Mouse (Mus musculus) midbrain, postnatal 0 days (tissue): ENCODE data around the gene Gper1. TPM values are rescaled to one million over a fixed set of nuclear protein-coding genes. Genes with fewer than 3 reads are reported as not detected.
A peak's percentile ranks its signal among the peaks of the same experiment; 100 is the strongest.

ENCODE experiments used
- ATAC-seq: fragments of 200-750 bp; cut with Nextera tagmentation; 2 replicates; pipeline ENCODE4 v1.8.0; 2017; ENCODE audit warnings: moderate number of reproducible peaks, mild to moderate bottlenecking, moderate TSS enrichment, moderate library complexity; ENCODE audit not compliant: low FRiP score
- DNase-seq: peaks from one replicate; pipeline ENCODE4 v3.0.0-alpha.2; 2015; ENCODE audit warnings: low spot score
- H3K27ac ChIP-seq: fragments of 300-500 bp; sonication (generic); 2 replicates; pipeline ENCODE4 v1.5.1; 2014; ENCODE audit warnings: low read depth, mild to moderate bottlenecking, low read length, mixed read lengths
- H3K27me3 ChIP-seq: fragments of 300-500 bp; sonication (generic); 2 replicates; pipeline ENCODE4 v1.6.1; 2014; ENCODE audit warnings: low read length, control low read depth, mixed read lengths; ENCODE audit not compliant: insufficient read depth
- H3K36me3 ChIP-seq: fragments of 300-500 bp; sonication (generic); 2 replicates; pipeline ENCODE4 v1.6.1; 2014; ENCODE audit warnings: low read length, control low read depth, mixed read lengths; ENCODE audit not compliant: insufficient read depth
- H3K4me1 ChIP-seq: fragments of 300-500 bp; sonication (generic); 2 replicates; pipeline ENCODE4 v1.6.1; 2014; ENCODE audit warnings: mild to moderate bottlenecking, control low read depth, antibody characterized with exemption, low read length, mixed read lengths; ENCODE audit not compliant: insufficient read depth
- H3K4me2 ChIP-seq: fragments of 300-500 bp; sonication (generic); 2 replicates; pipeline ENCODE4 v1.6.1; 2014; ENCODE audit warnings: low read depth, mild to moderate bottlenecking, low read length, mixed read lengths; ENCODE audit not compliant: poor library complexity, severe bottlenecking
- H3K4me3 ChIP-seq: fragments of 300-500 bp; sonication (generic); 2 replicates; pipeline ENCODE4 v1.5.1; 2014; ENCODE audit warnings: low read depth, mild to moderate bottlenecking, low read length, moderate library complexity
- H3K9ac ChIP-seq: fragments of 300-500 bp; sonication (generic); replicated peaks from 2 replicates; pipeline ENCODE4 v1.6.1; 2014; ENCODE audit warnings: mild to moderate bottlenecking, low read length, moderate library complexity, mixed read lengths; ENCODE audit not compliant: poor library complexity, severe bottlenecking
- H3K9me3 ChIP-seq: fragments of 300-500 bp; sonication (generic); 2 replicates; pipeline ENCODE4 v1.6.1; 2016; ENCODE audit warnings: low read length, control low read depth
- CTCF ChIP-seq: IDR thresholded peaks from 2 replicates; pipeline ENCODE4 v1.5.1; 2016; ENCODE audit warnings: antibody characterized with exemption, mild to moderate bottlenecking
- WGBS: fragments of 180-500 bp; shearing (Covaris S2); extraction: QIAGEN DNeasy Blood & Tissue Kit; methylation state at CpG from one replicate; pipeline ENCODE4 v1.1.7; 2014; 5-methylcytosine and 5-hydroxymethylcytosine counted together
- polyA plus RNA-seq: library from polyadenylated mRNA; unstranded; fragments of >200 nt; fragmentation: Nextera tagmentation; extraction: Ambion mirVana; gene quantifications from 2 replicates; pipeline ENCODE4 v1.2.1, GENCODE M21; 2015
- total RNA-seq: library from RNA; depleted of rRNA; stranded (reverse); fragments of >200 nt; gene quantifications from 2 replicates; pipeline ENCODE4 v1.2.3, GENCODE M21; 2014

Gper1 gene
- total and polyA plus RNA-seq, 2 experiments from 2014 or later: 5.8 to 8.9 TPM

GRCm38 (mm10) chr5:139440451-139440850, 17.5 kb downstream of the Gper1 start:
- no peak overlapping the region for H3K9ac ChIP-seq
- ATAC-seq: no peak
- no peak overlapping the region for H3K4me2 ChIP-seq
- H3K36me3 ChIP-seq: no peaks in the 10 kb centered on the region
- no peaks in the 10 kb centered on the region for H3K27me3 ChIP-seq
- no peak overlapping the region for H3K4me3 ChIP-seq
- DNase-seq: peak; percentile 66
- H3K4me1 ChIP-seq: peaks cover 4% of the 10 kb centered on the region; the same call in 1 of the 2 replicates
- WGBS: 67% methylated on average over 5 of the region's 5 CpGs
- no peak for TF ChIP-seq CTCF
- no peaks in the 10 kb centered on the region for H3K9me3 ChIP-seq
- no peak overlapping the region for H3K27ac ChIP-seq

GRCm38 (mm10) chr5:139440926-139441725, 18.2 kb downstream of the Gper1 start:
- 0 out of 2 replicates have a peak overlapping the region, but pooled peaks have one; percentile 24 for H3K9ac ChIP-seq
- no peak for TF ChIP-seq CTCF
- no peak overlapping the region for H3K4me2 ChIP-seq
- no peak overlapping the region for H3K4me3 ChIP-seq
- H3K36me3 ChIP-seq: no peaks in the 10 kb centered on the region
- WGBS: 93% methylated on average over 11 of the region's 11 CpGs
- H3K9me3 ChIP-seq: no peaks in the 10 kb centered on the region
- peak overlapping the region; percentile 32; the same call in 1 of the 2 replicates for H3K27ac ChIP-seq
- no peaks in the 10 kb centered on the region for H3K4me1 ChIP-seq
- no peak for DNase-seq
- no peak for ATAC-seq
- H3K27me3 ChIP-seq: no peaks in the 10 kb centered on the region

- H3K9me3 ChIP-seq: no peaks in the 10 kb centered on the region
- H3K36me3 ChIP-seq: no peaks in the 10 kb centered on the region
- TF ChIP-seq CTCF: no peak
- DNase-seq (no peak), ATAC-seq (no peak)
- H3K4me2 ChIP-seq: no peak overlapping the region
- no peaks in the 10 kb centered on the region for H3K4me1 ChIP-seq
- WGBS: 87% methylated on average over 2 of the region's 2 CpGs
- no peak overlapping the region for H3K27ac ChIP-seq
- no peak overlapping the region for H3K4me3 ChIP-seq
- H3K9ac ChIP-seq: no peak overlapping the region
- no peaks in the 10 kb centered on the region for H3K27me3 ChIP-seq
Observed at GRCm38 (mm10) chr5:139441726-139442018, 18.7 kb downstream of the Gper1 start.

GRCm38 (mm10) chr5:139442428-139442827, 19.5 kb downstream of the Gper1 start:
- no peak for TF ChIP-seq CTCF
- no peaks in the 10 kb centered on the region for H3K27me3 ChIP-seq
- 67% methylated on average over 12 of the region's 12 CpGs for WGBS
- no peak for DNase-seq
- H3K27ac ChIP-seq: peak overlapping the region; percentile 39; the same call in 1 of the 2 replicates
- H3K4me1 ChIP-seq: no peaks in the 10 kb centered on the region
- H3K9me3 ChIP-seq: no peaks in the 10 kb centered on the region
- no peak overlapping the region for H3K4me2 ChIP-seq
- no peak for ATAC-seq
- H3K36me3 ChIP-seq: no peaks in the 10 kb centered on the region
- H3K9ac ChIP-seq: no peak overlapping the region
- no peak overlapping the region for H3K4me3 ChIP-seq

- H3K4me3 ChIP-seq: no peak overlapping the region
- ATAC-seq (no peak), DNase-seq (no peak)
- H3K36me3 ChIP-seq: no peaks in the 10 kb centered on the region
- no peak overlapping the region for H3K9ac ChIP-seq
- H3K27ac ChIP-seq: peak overlapping the region; percentile 39; the same call in 1 of the 2 replicates
- no peak for TF ChIP-seq CTCF
- H3K9me3 ChIP-seq: no peaks in the 10 kb centered on the region
- WGBS: 78% methylated on average over 4 of the region's 4 CpGs
- no peaks in the 10 kb centered on the region for H3K4me1 ChIP-seq
- H3K27me3 ChIP-seq: no peaks in the 10 kb centered on the region
- no peak overlapping the region for H3K4me2 ChIP-seq
Observed at GRCm38 (mm10) chr5:139442962-139443361, 20.0 kb downstream of the Gper1 start.

GRCm38 (mm10) chr5:139445258-139445657, 22.3 kb downstream of the Gper1 start:
- H3K4me3 ChIP-seq: no peak overlapping the region
- H3K4me2 ChIP-seq: no peak overlapping the region
- no peak for ATAC-seq
- H3K36me3 ChIP-seq: no peaks in the 10 kb centered on the region
- H3K27me3 ChIP-seq: no peaks in the 10 kb centered on the region
- H3K9ac ChIP-seq: no peak overlapping the region
- 79% methylated on average over 8 of the region's 8 CpGs for WGBS
- no peaks in the 10 kb centered on the region for H3K9me3 ChIP-seq
- H3K4me1 ChIP-seq: no peaks in the 10 kb centered on the region
- TF ChIP-seq CTCF: peak; percentile 61
- no peak for DNase-seq
- H3K27ac ChIP-seq: no peak overlapping the region
